Mouse (Mus musculus) limb, embryonic 12.5 days (tissue): ENCODE results near the gene G0s2. TPM values are rescaled to one million over a fixed set of nuclear protein-coding genes. Genes with fewer than 3 reads are reported as not detected.
"Not testable (repeated sequence)": the region's sequence is repeated elsewhere in the genome, so short reads cannot be mapped to it uniquely, and the experiment has no call there.

Experiments
- ATAC-seq: fragments of 200-750 bp; cut with Nextera tagmentation; 2 replicates; pipeline ENCODE4 v1.8.0; 2017; ENCODE audit warnings: low read depth, moderate TSS enrichment; ENCODE audit not compliant: insufficient number of reproducible peaks, insufficient read depth, low FRiP score, low TSS enrichment
- H3K27ac ChIP-seq: fragments of 300-500 bp; sonication (generic); 2 replicates; pipeline ENCODE4 v1.5.1; 2016; ENCODE audit warnings: mild to moderate bottlenecking, moderate library complexity
- H3K27me3 ChIP-seq: fragments of 300-500 bp; sonication (generic); 2 replicates; pipeline ENCODE4 v1.6.1; 2016; ENCODE audit warnings: mild to moderate bottlenecking, moderate library complexity
- H3K36me3 ChIP-seq: fragments of 300-500 bp; sonication (generic); 2 replicates; pipeline ENCODE4 v1.6.1; 2016; ENCODE audit warnings: mild to moderate bottlenecking, moderate library complexity
- H3K4me1 ChIP-seq: fragments of 300-500 bp; sonication (generic); replicated peaks from 2 replicates; pipeline ENCODE4 v1.6.1; 2016
- H3K4me2 ChIP-seq: fragments of 300-500 bp; sonication (generic); 2 replicates; pipeline ENCODE4 v1.6.1; 2016; ENCODE audit warnings: mild to moderate bottlenecking, moderate library complexity
- H3K4me3 ChIP-seq: fragments of 300-500 bp; sonication (generic); replicated peaks from 2 replicates; pipeline ENCODE4 v1.5.1; 2016; ENCODE audit warnings: mild to moderate bottlenecking
- H3K9ac ChIP-seq: fragments of 300-500 bp; sonication (generic); replicated peaks from 2 replicates; pipeline ENCODE4 v1.6.1; 2016; ENCODE audit warnings: mild to moderate bottlenecking, moderate library complexity
- H3K9me3 ChIP-seq: fragments of 300-500 bp; sonication (generic); 2 replicates; pipeline ENCODE4 v1.6.1; 2016; ENCODE audit warnings: mild to moderate bottlenecking, moderate library complexity
- WGBS: fragments of 180-500 bp; shearing (Covaris S2); methylation state at CpG from one replicate; pipeline ENCODE4 v1.1.7; 2016; 5-methylcytosine and 5-hydroxymethylcytosine counted together
- polyA plus RNA-seq: library from polyadenylated mRNA; unstranded; fragments of >200 nt; fragmentation: Nextera tagmentation; extraction: Ambion mirVana; gene quantifications from 2 replicates; pipeline ENCODE4 v1.2.1, GENCODE M21; 2016

The G0s2 gene
- polyA plus RNA-seq, 1 experiment from 2014 or later = 10.4 TPM

GRCm38 (mm10) chr1:193263955-193264598 lies 8.9 kb downstream of the G0s2 start, which contains the start of gene Hsd11b1:
TSS of gene Hsd11b1 (minus strand) at chr1:193264075.
- Histone ChIP-seq H3K4me2 (no peak within 1 kb of the TSS), H3K9me3 (no peaks in the 10 kb centered on the region), H3K4me3 (no peak within 1 kb of the TSS), H3K4me1 (0 out of 2 replicates have a peak, but pooled peaks cover 3% of the 10 kb centered on the region), H3K27ac (no peak within 1 kb of the TSS), H3K9ac (no peak within 1 kb of the TSS), H3K27me3 (no peaks in the 10 kb centered on the region), H3K36me3 (no peaks in the 10 kb centered on the region)
- no peak for ATAC-seq
- WGBS = 80% methylated on average over 5 of the region's 5 CpGs

GRCm38 (mm10) chr1:193263026-193263907 lies 9.8 kb downstream of the G0s2 start:
- H3K4me3 ChIP-seq = no peak overlapping the region
- H3K36me3 ChIP-seq = no peaks in the 10 kb centered on the region
- no peak for ATAC-seq
- no peaks in the 10 kb centered on the region for H3K27me3 ChIP-seq
- H3K9ac ChIP-seq = no peak overlapping the region
- 77% methylated on average over 8 of the region's 8 CpGs for WGBS
- no peak overlapping the region for H3K4me2 ChIP-seq
- no peak overlapping the region for H3K27ac ChIP-seq
- 0 out of 2 replicates have a peak, but pooled peaks cover 3% of the 10 kb centered on the region for H3K4me1 ChIP-seq
- no peaks in the 10 kb centered on the region for H3K9me3 ChIP-seq

- no peaks in the 10 kb centered on the region for H3K9me3 ChIP-seq
- H3K9ac ChIP-seq = no peak overlapping the region
- ATAC-seq = no peak
- H3K27me3 ChIP-seq = no peaks in the 10 kb centered on the region
- no peak overlapping the region for H3K4me2 ChIP-seq
- H3K4me1 ChIP-seq = 0 out of 2 replicates have a peak, but pooled peaks cover 3% of the 10 kb centered on the region
- 68% methylated on average over 7 of the region's 7 CpGs for WGBS
- no peaks in the 10 kb centered on the region for H3K36me3 ChIP-seq
- no peak overlapping the region for H3K27ac ChIP-seq
- no peak overlapping the region for H3K4me3 ChIP-seq
Observed at GRCm38 (mm10) chr1:193261897-193262548, 11.0 kb downstream of the G0s2 start.

GRCm38 (mm10) chr1:193259559-193259958 lies 13.5 kb downstream of the G0s2 start:
- H3K9ac ChIP-seq = no peak overlapping the region
- WGBS = 90% methylated on average over 9 of the region's 9 CpGs

GRCm38 (mm10) chr1:193256621-193257098 lies 16.4 kb downstream of the G0s2 start:
- no peaks in the 10 kb centered on the region for H3K36me3 ChIP-seq
- H3K4me2 ChIP-seq = no peak overlapping the region
- ATAC-seq = no peak
- H3K27me3 ChIP-seq = no peaks in the 10 kb centered on the region
- peaks cover 6% of the 10 kb centered on the region for H3K4me1 ChIP-seq
- H3K9me3 ChIP-seq = no peaks in the 10 kb centered on the region
- H3K4me3 ChIP-seq = no peak overlapping the region
- WGBS = 70% methylated on average over 5 of the region's 5 CpGs
- H3K9ac ChIP-seq = no peak overlapping the region
- H3K27ac ChIP-seq = no peak overlapping the region

More at GRCm38 (mm10) chr1:193259559-193259958, 13.5 kb downstream of the G0s2 start:
- no peaks in the 10 kb centered on the region for H3K36me3 ChIP-seq
- ATAC-seq = no peak
- no peak overlapping the region for H3K4me2 ChIP-seq
- no peaks in the 10 kb centered on the region for H3K27me3 ChIP-seq
- no peak overlapping the region for H3K4me3 ChIP-seq
- no peaks in the 10 kb centered on the region for H3K9me3 ChIP-seq
- no peak overlapping the region for H3K27ac ChIP-seq
- H3K4me1 ChIP-seq = 0 out of 2 replicates have a peak, but pooled peaks cover 3% of the 10 kb centered on the region

- H3K4me3 ChIP-seq = no peak overlapping the region
- no peak overlapping the region for H3K27ac ChIP-seq
- no peaks in the 10 kb centered on the region for H3K9me3 ChIP-seq
- H3K4me1 ChIP-seq = peaks cover 6% of the 10 kb centered on the region
- H3K27me3 ChIP-seq = no peaks in the 10 kb centered on the region
- H3K36me3 ChIP-seq = no peaks in the 10 kb centered on the region
- no peak overlapping the region for H3K9ac ChIP-seq
- no peak for ATAC-seq
- H3K4me2 ChIP-seq = no peak overlapping the region
Observed at GRCm38 (mm10) chr1:193256289-193256577, 16.8 kb downstream of the G0s2 start.

- ATAC-seq = peak; percentile 47; the same call in 1 of the 2 replicates
- Histone ChIP-seq H3K36me3 (no peaks in the 10 kb centered on the region), H3K4me2 (no peak overlapping the region), H3K4me1 (peaks cover 6% of the 10 kb centered on the region), H3K4me3 (no peak overlapping the region), H3K9me3 (no peaks in the 10 kb centered on the region), H3K9ac (no peak overlapping the region), H3K27ac (no peak overlapping the region), H3K27me3 (no peaks in the 10 kb centered on the region)
- WGBS = 30% methylated on average over 3 of the region's 3 CpGs
Observed at GRCm38 (mm10) chr1:193255488-193256288, 17.3 kb downstream of the G0s2 start.

- peaks cover 6% of the 10 kb centered on the region for H3K4me1 ChIP-seq
- no peak overlapping the region for H3K9ac ChIP-seq
- 47% methylated on average over 8 of the region's 8 CpGs for WGBS
- H3K4me3 ChIP-seq = no peak overlapping the region
- no peaks in the 10 kb centered on the region for H3K36me3 ChIP-seq
- H3K4me2 ChIP-seq = no peak overlapping the region
- H3K27ac ChIP-seq = no peak overlapping the region
- H3K9me3 ChIP-seq = no peaks in the 10 kb centered on the region
- no peak for ATAC-seq
- H3K27me3 ChIP-seq = no peaks in the 10 kb centered on the region
Observed at GRCm38 (mm10) chr1:193255032-193255431, 18.0 kb downstream of the G0s2 start.

- H3K9ac ChIP-seq, H3K27ac ChIP-seq, ATAC-seq, H3K4me3 ChIP-seq, H3K36me3 ChIP-seq, H3K27me3 ChIP-seq, H3K4me1 ChIP-seq, H3K4me2 ChIP-seq, H3K9me3 ChIP-seq: not testable (repeated sequence)
- 74% methylated on average over 3 of the region's 3 CpGs for WGBS
Observed at GRCm38 (mm10) chr1:193253895-193254294, 19.1 kb downstream of the G0s2 start.

GRCm38 (mm10) chr1:193252616-193253015 lies 20.4 kb downstream of the G0s2 start:
- no peak for ATAC-seq
- Histone ChIP-seq H3K4me3 (no peak overlapping the region), H3K9me3 (no peaks in the 10 kb centered on the region), H3K4me2 (0 out of 2 replicates have a peak overlapping the region, but pooled peaks have one; percentile 1), H3K27ac (no peak overlapping the region), H3K9ac (no peak overlapping the region), H3K27me3 (no peaks in the 10 kb centered on the region), H3K4me1 (peaks cover 6% of the 10 kb centered on the region), H3K36me3 (no peaks in the 10 kb centered on the region)
- 27% methylated on average over 5 of the region's 5 CpGs for WGBS
